Mouse (Mus musculus): ENCODE measurements around the gene Aloxe3. TPM values are rescaled to one million over a fixed set of nuclear protein-coding genes. Genes with fewer than 3 reads are reported as not detected.
A peak's percentile ranks its signal among the peaks of the same experiment; 100 is the strongest.

The Aloxe3 gene
- total RNA-seq, 2 experiments from 2014 or later: 4.3 to 6.8 TPM

GRCm38 (mm10) chr11:69147546-69147945 lies 21.9 kb downstream of the Aloxe3 start:
- DNase-seq (ENCODE audit: low spot score in 2 of 2): no peak
- intact Hi-C loops (cut with DNase I): no loop called here

- intact Hi-C loops (cut with DNase I): no loop called here
- no peak for DNase-seq (ENCODE audit: low spot score in 2 of 2)
Measured at GRCm38 (mm10) chr11:69148451-69148960, 22.8 kb downstream of the Aloxe3 start.

DNA sequence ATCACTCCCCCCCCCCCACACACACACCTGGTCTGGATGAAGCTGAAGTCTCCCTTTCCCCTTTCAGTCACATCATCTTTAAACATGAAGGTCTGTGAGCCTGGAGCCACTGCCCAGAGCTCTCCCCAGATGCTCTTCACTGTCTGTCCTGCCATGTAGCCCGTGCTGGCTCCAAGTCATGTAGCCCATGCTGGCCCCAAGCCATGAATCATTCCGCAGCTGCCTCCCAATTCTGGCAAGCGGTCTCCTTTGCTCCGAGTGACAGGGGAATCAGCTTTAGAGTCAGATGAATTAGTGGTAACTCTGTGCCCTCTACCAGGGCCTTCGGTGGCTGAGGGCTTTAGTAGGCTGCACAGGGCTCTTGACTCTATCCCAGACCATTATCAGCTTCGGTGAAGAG lies 24.0 kb downstream of the Aloxe3 start:
- DNase-seq (ENCODE audit: low spot score in 2 of 2): no peak
- intact Hi-C loops (cut with DNase I): loop anchor here (1.0 kb wide), 1 partner anchor 24 kb away; the partner anchor contains the start of gene Aloxe3

DNA sequence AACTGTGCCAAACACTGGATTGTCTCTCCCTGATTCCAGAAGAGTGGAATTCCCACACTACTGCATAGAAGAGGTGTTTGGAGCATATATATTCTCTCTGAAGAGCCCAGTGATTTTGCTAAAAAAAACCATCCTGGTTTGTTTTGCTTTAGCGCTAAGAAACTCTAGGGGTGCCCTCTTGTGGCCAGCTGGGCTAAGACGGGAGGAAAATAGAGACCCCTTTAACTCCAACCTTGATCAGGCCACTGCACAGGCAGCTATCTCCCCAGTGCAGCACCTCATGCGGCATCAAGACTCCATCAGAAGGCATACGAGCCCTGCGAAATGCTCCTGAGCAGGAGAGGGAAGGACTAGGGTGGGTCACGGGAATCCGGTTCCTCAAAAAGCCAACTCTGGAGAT lies 24.7 kb downstream of the Aloxe3 start:
- peak in 1 of 2 experiments; percentile 53 for DNase-seq (ENCODE audit: low spot score in 2 of 2)
- intact Hi-C loops (cut with DNase I): loop anchor here (1.0 kb wide), 1 partner anchor 25 kb away; the partner anchor contains the start of gene Aloxe3

- intact Hi-C loops (cut with DNase I): no loop called here
- no peak for DNase-seq (ENCODE audit: low spot score in 2 of 2)
Measured at GRCm38 (mm10) chr11:69151004-69151403, 25.3 kb downstream of the Aloxe3 start.

- no peak for DNase-seq (ENCODE audit: low spot score in 2 of 2)
- intact Hi-C loops (cut with DNase I): no loop called here
Measured at GRCm38 (mm10) chr11:69153831-69154230, 28.1 kb downstream of the Aloxe3 start.

DNA sequence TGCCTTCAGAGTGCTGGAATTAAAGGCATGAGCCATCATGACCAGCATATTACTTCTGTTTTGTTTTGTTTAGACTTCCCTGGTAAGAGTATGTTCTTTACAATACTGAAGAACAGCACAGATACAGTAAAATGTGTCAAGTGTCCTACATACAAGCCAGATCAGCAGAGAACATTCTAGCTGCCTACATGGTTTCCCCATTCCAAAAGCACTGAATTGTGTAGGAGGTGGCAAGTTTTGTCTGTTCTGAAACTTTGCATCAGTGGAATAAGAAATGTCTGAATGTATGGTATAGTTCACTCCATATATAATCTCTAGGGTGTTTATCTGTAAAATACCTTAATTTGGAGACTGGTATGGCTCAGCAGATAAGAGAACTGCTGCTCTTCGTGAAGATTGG lies 29.7 kb downstream of the Aloxe3 start:
- intact Hi-C loops (cut with DNase I): no loop called here
- no peak for DNase-seq (ENCODE audit: low spot score in 2 of 2)

GRCm38 (mm10) chr11:69156800-69157199 lies 31.1 kb downstream of the Aloxe3 start, which contains the start of gene Alox12b:
TSS of gene Alox12b (plus strand) at chr11:69156989.
- DNase-seq (ENCODE audit: low spot score in 2 of 2): peak in 1 of 2 experiments; percentile 22
- intact Hi-C loops (cut with DNase I): no loop called here

- peak; percentile 48 to 71 for DNase-seq (ENCODE audit: low spot score in 2 of 2)
- intact Hi-C loops (cut with DNase I): no loop called here
Measured at GRCm38 (mm10) chr11:69169313-69169712, 43.6 kb downstream of the Aloxe3 start.

DNA sequence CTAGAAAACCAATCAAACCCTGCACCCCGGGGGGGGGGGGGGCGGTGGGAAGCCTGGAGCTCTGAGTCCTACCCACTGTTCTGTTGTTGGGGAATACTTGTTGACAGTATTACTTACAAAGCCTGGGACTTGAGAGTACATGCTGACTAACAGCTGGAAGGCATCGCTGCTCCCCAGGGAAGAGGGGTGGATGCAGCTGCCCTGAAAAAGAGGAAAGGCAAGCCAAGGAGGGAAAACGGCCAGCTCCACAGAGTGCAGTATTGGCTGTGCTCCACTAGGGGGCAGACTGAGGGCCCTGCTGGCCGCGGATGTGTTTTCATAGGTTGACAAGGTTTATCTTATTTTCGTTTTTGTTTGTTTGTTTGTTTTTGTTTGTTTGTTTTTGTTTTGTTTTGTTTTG lies 45.9 kb downstream of the Aloxe3 start:
- peak in 1 of 2 experiments; percentile 26 for DNase-seq (ENCODE audit: low spot score in 2 of 2)

DNA sequence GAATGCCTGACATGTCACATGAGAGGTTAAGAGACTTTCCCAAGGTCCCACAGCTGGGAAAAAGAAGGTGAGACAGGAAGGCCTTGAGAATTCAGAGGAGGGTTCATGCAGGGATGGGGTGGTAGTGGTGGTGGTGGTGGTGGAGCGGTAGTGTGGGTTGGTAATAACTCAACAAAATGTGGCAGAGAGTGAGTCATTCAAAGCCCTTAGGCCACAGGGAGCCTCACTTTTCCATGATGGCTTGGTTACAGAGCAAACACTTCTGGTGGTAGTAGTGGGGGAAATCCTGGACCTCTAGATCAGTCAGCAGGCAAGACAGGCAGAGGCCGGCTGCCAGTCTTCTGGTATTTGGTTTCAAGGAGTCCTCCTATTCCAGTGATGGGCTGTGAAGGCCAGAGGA lies 46.9 kb downstream of the Aloxe3 start:
- intact Hi-C loops (cut with DNase I): no loop called here
- DNase-seq (ENCODE audit: low spot score in 2 of 2): no peak

More for the DNA sequence above, 45.9 kb downstream of the Aloxe3 start:
- intact Hi-C loops (cut with DNase I): no loop called here

DNA sequence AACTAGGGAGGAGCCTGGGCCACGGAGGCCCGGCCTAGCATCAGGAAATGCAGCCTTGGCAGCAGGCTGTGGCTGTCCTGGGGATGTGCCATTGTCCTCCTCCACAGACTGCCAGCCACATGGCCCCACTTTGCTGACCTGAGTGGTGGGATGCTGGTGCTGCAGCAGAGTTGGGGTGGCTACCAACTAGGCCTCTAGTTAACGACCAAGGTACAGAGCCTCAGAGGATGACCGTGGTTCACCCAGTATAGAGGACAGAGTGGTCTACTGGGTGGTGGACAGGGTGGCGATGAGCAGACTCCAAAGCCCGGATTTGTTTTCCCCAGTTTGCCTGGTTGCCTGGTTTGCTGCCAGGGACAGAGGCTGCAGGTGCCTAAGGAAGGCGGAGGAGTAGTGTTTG lies 49.0 kb downstream of the Aloxe3 start:
- intact Hi-C loops (cut with DNase I): no loop called here
- no peak for DNase-seq (ENCODE audit: low spot score in 2 of 2)

- no peak for DNase-seq (ENCODE audit: low spot score in 2 of 2)
- intact Hi-C loops (cut with DNase I): no loop called here
Measured at GRCm38 (mm10) chr11:69178525-69178924, 52.8 kb downstream of the Aloxe3 start.

DNA sequence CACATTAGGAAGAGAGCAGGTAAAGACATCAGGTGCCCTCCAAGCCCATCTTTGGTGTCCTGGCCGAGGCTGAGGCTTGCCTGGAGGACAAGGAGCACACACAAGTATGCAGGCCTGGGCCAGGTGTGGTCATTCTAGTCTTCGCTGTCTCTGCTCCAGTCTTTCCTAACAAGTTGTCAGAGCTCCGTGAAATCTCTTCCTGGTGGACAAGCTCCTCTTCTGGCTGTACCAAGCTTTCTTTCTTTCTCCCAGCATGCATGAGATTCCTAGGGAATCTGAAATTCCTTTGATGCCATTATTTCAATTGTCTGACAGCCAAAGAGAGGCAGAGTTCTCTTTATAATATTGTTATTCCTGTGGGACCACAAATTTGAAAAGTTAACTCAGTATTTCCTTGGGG lies 53.8 kb downstream of the Aloxe3 start:
- intact Hi-C loops (cut with DNase I): no loop called here
- no peak for DNase-seq (ENCODE audit: low spot score in 2 of 2)

DNA sequence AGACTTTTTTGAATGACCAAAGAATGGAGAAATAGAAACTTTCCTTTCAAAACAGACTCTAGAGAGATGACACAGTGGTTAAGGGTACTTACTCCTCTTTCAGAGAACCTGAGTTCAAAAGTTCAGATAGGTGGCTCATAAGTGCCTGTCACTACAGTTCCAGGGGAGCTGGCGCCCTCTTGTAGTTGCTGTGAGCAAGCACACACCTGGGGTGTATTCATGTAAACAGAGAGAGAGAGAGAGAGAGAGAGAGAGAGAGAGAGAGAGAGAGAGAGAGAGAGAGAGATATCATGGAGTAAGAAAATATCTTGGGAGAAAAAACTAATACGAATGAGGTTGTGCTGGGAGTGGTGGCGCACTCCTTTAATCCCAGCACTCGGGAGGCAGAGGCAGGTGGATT lies 54.4 kb downstream of the Aloxe3 start:
- intact Hi-C loops (cut with DNase I): no loop called here
- no peak for DNase-seq (ENCODE audit: low spot score in 2 of 2)

DNA sequence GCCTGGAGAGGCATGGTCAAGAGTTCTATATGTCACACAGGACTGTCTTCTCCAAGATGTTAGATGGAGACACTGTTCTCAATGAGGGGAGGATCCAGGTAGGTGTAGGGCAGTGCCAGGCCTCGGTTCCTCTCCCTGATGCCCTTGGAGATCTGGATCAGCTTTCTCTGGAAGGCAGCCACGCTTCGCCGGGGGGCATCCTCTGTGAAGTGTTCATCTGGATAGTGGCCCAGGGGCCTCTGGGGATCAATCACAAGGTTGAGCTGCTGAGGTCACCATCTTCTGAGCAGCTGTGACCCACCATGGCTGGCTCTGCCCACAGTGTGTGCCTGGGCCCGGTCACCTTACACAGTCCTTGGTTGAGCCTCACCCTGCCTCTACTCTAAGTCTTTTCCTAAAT lies 59.3 kb downstream of the Aloxe3 start:
- DNase-seq (ENCODE audit: low spot score in 2 of 2): no peak
- intact Hi-C loops (cut with DNase I): no loop called here

- no peak for DNase-seq (ENCODE audit: low spot score in 2 of 2)
- intact Hi-C loops (cut with DNase I): no loop called here
Measured at GRCm38 (mm10) chr11:69185936-69186335, 60.2 kb downstream of the Aloxe3 start.

DNA sequence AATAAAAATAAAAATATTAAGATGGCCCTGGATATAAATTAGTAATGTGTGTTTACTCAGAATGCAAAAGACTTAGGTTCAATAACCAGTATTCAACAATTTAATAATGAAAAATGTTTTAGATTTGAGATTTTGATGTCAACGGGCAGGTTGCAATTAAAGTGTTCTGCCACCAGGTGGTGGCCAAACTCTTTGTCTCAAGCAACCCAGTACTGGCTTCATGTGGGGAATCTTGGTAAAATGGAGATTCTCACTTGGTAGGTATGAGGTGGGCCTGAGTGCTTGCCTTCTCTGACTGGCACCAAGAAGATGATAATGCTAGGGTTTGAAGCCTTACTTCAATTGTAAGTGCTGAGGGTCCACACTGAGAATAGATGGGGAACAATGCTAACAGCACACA lies 67.1 kb downstream of the Aloxe3 start:
- intact Hi-C loops (cut with DNase I): loop anchor here (1.0 to 5.0 kb wide), 2 partner anchors 52 to 194 kb away; no protein-coding TSS in a partner anchor
- DNase-seq (ENCODE audit: low spot score in 2 of 2): peak in 1 of 2 experiments; percentile 23

GRCm38 (mm10) chr11:69196766-69197165 lies 71.1 kb downstream of the Aloxe3 start:
- no peak for DNase-seq (ENCODE audit: low spot score in 2 of 2)
- intact Hi-C loops (cut with DNase I): loop anchor here (5.0 kb wide), 1 partner anchor 36 kb away; no protein-coding TSS in a partner anchor

- intact Hi-C loops (cut with DNase I): loop anchor here (5.0 kb wide), 1 partner anchor 35 kb away; no protein-coding TSS in a partner anchor
- no peak for DNase-seq (ENCODE audit: low spot score in 2 of 2)
Measured at GRCm38 (mm10) chr11:69197194-69197593, 71.5 kb downstream of the Aloxe3 start.

DNA sequence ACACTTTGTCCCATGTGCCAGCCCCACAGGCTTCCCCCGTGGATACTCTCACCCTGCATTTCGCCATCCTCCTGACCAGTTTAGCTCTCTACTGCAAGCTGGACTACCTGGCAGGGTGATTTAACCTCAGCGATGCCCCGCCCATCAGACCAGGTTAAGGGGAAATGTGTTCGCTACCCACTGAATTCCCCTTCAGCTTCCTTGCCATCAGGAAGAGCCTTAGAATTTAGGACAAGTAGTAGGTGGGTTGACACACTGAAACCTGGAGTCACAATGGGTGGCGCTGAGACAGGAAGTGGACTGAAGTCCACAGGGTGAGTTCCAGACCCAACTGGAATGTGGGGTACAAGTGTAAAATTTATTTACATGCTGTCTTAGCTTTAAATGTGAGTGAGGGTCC lies 72.0 kb downstream of the Aloxe3 start, which contains the start of gene Alox8:
TSS of gene Alox8 (minus strand) at position 101 of the 400 bp plus-strand sequence.
- DNase-seq (ENCODE audit: low spot score in 2 of 2): no peak
- intact Hi-C loops (cut with DNase I): loop anchor here (5.0 kb wide), 1 partner anchor 35 kb away; no protein-coding TSS in a partner anchor
